Mouse (Mus musculus) intestine, embryonic 16.5 days (tissue): Measurements from ENCODE around the gene Dnttip2. TPM values are rescaled to one million over a fixed set of nuclear protein-coding genes. Genes with fewer than 3 reads are reported as not detected.

ENCODE experiments used
- ATAC-seq: fragments of 200-750 bp; cut with Nextera tagmentation; 2 replicates; pipeline ENCODE4 v1.8.0; 2017; ENCODE audit warnings: moderate TSS enrichment, moderate library complexity
- H3K27ac ChIP-seq: fragments of 300-500 bp; sonication (generic); 2 replicates; pipeline ENCODE4 v1.5.1; 2014; ENCODE audit warnings: mild to moderate bottlenecking, low read length
- H3K27me3 ChIP-seq: fragments of 300-500 bp; sonication (generic); replicated peaks from 2 replicates; pipeline ENCODE4 v1.6.1; 2014; ENCODE audit warnings: low read length, control low read depth, mixed read lengths; ENCODE audit not compliant: control insufficient read depth, insufficient read depth
- H3K36me3 ChIP-seq: fragments of 300-500 bp; sonication (generic); 2 replicates; pipeline ENCODE4 v1.6.1; 2014; ENCODE audit warnings: low read length, control low read depth; ENCODE audit not compliant: control insufficient read depth, insufficient read depth
- H3K4me1 ChIP-seq: fragments of 300-500 bp; sonication (generic); 2 replicates; pipeline ENCODE4 v1.6.1; 2014; ENCODE audit warnings: low read length, control low read depth, mixed read lengths; ENCODE audit not compliant: control insufficient read depth, insufficient read depth
- H3K4me2 ChIP-seq: fragments of 300-500 bp; sonication (generic); 2 replicates; pipeline ENCODE4 v1.6.1; 2014; ENCODE audit warnings: low read depth, low read length, control low read depth
- H3K4me3 ChIP-seq: fragments of 300-500 bp; sonication (generic); 2 replicates; pipeline ENCODE4 v1.5.1; 2014; ENCODE audit warnings: mild to moderate bottlenecking, low read length
- H3K9ac ChIP-seq: fragments of 300-500 bp; sonication (generic); 2 replicates; pipeline ENCODE4 v1.6.1; 2014; ENCODE audit warnings: low read depth, low read length
- H3K9me3 ChIP-seq: fragments of 300-500 bp; sonication (generic); 2 replicates; pipeline ENCODE4 v1.6.1; 2016; ENCODE audit warnings: low read length, control low read depth; ENCODE audit not compliant: control insufficient read depth
- WGBS: fragments of 180-500 bp; shearing (Covaris S2); extraction: QIAGEN DNeasy Blood & Tissue Kit; methylation state at CpG from one replicate; pipeline ENCODE4 v1.1.7; 2014; 5-methylcytosine and 5-hydroxymethylcytosine counted together
- polyA plus RNA-seq: library from polyadenylated mRNA; unstranded; fragments of >200 nt; fragmentation: Nextera tagmentation; extraction: Ambion mirVana; gene quantifications from 2 replicates; pipeline ENCODE4 v1.2.1, GENCODE M21; 2015

The Dnttip2 gene
- polyA plus RNA-seq, 1 experiment from 2014 or later = 69.2 TPM

GRCm38 (mm10) chr3:122296979-122297378 lies 22.8 kb downstream of the Dnttip2 start:
- H3K9ac ChIP-seq = no peak overlapping the region
- ATAC-seq = no peak
- H3K4me3 ChIP-seq = no peak overlapping the region
- H3K27me3 ChIP-seq = no peaks in the 10 kb centered on the region
- no peaks in the 10 kb centered on the region for H3K9me3 ChIP-seq
- peaks cover 10% of the 10 kb centered on the region for H3K4me1 ChIP-seq
- WGBS = 61% methylated on average over 5 of the region's 5 CpGs
- H3K36me3 ChIP-seq = no peaks in the 10 kb centered on the region
- H3K27ac ChIP-seq = no peak overlapping the region
- H3K4me2 ChIP-seq = no peak overlapping the region

- H3K4me2 ChIP-seq = no peak overlapping the region
- H3K4me1 ChIP-seq = no peaks in the 10 kb centered on the region
- H3K9me3 ChIP-seq = no peaks in the 10 kb centered on the region
- H3K9ac ChIP-seq = peak overlapping the region; percentile 4; the same call in 1 of the 2 replicates
- H3K27me3 ChIP-seq = no peaks in the 10 kb centered on the region
- no peaks in the 10 kb centered on the region for H3K36me3 ChIP-seq
- 62% methylated on average over 9 of the region's 9 CpGs for WGBS
- no peak overlapping the region for H3K27ac ChIP-seq
- H3K4me3 ChIP-seq = no peak overlapping the region
- peak; percentile 69 for ATAC-seq
These were observed 27.1 kb downstream of the Dnttip2 start for GRCm38 (mm10) chr3:122300983-122301919.

GRCm38 (mm10) chr3:122304560-122304959 lies 30.4 kb downstream of the Dnttip2 start:
- H3K9ac ChIP-seq = no peak overlapping the region
- 86% methylated on average over 4 of the region's 4 CpGs for WGBS

GRCm38 (mm10) chr3:122307894-122308671 lies 33.9 kb downstream of the Dnttip2 start:
- Histone ChIP-seq H3K9me3 (no peaks in the 10 kb centered on the region), H3K4me3 (no peak overlapping the region), H3K4me1 (0 out of 2 replicates have a peak, but pooled peaks cover 2% of the 10 kb centered on the region), H3K4me2 (no peak overlapping the region), H3K27ac (no peak overlapping the region), H3K9ac (no peak overlapping the region), H3K27me3 (no peaks in the 10 kb centered on the region), H3K36me3 (no peaks in the 10 kb centered on the region)
- 59% methylated on average over 4 of the region's 4 CpGs for WGBS
- no peak for ATAC-seq

More at GRCm38 (mm10) chr3:122304560-122304959, 30.4 kb downstream of the Dnttip2 start:
- Histone ChIP-seq H3K4me3 (no peak overlapping the region), H3K27me3 (no peaks in the 10 kb centered on the region), H3K36me3 (no peaks in the 10 kb centered on the region), H3K4me1 (no peaks in the 10 kb centered on the region), H3K9me3 (no peaks in the 10 kb centered on the region), H3K27ac (no peak overlapping the region), H3K4me2 (no peak overlapping the region)
- ATAC-seq = no peak

GRCm38 (mm10) chr3:122308981-122309380 lies 34.8 kb downstream of the Dnttip2 start:
- WGBS = 41% methylated on average over 6 of the region's 6 CpGs
- H3K9me3 ChIP-seq = no peaks in the 10 kb centered on the region
- H3K4me3 ChIP-seq = no peak overlapping the region
- H3K4me2 ChIP-seq = no peak overlapping the region
- peaks cover 3% of the 10 kb centered on the region; the same call in 1 of the 2 replicates for H3K4me1 ChIP-seq
- H3K9ac ChIP-seq = no peak overlapping the region
- ATAC-seq = no peak
- no peaks in the 10 kb centered on the region for H3K36me3 ChIP-seq
- H3K27me3 ChIP-seq = no peaks in the 10 kb centered on the region
- H3K27ac ChIP-seq = no peak overlapping the region

- 0 out of 2 replicates have a peak, but pooled peaks have one; percentile 14 for ATAC-seq
- 14% methylated on average over 2 of the region's 2 CpGs for WGBS
- H3K27me3 ChIP-seq = no peaks in the 10 kb centered on the region
- no peak overlapping the region for H3K4me3 ChIP-seq
- peaks cover 5% of the 10 kb centered on the region; the same call in 1 of the 2 replicates for H3K4me1 ChIP-seq
- H3K36me3 ChIP-seq = no peaks in the 10 kb centered on the region
- no peak overlapping the region for H3K9ac ChIP-seq
- no peak overlapping the region for H3K4me2 ChIP-seq
- H3K9me3 ChIP-seq = no peaks in the 10 kb centered on the region
- H3K27ac ChIP-seq = no peak overlapping the region
These were observed 37.9 kb downstream of the Dnttip2 start for GRCm38 (mm10) chr3:122312078-122312477.

- ATAC-seq = peak; percentile 90
- Histone ChIP-seq H3K36me3 (no peaks in the 10 kb centered on the region), H3K9ac (peak overlapping the region; percentile 45; the same call in 1 of the 2 replicates), H3K9me3 (no peaks in the 10 kb centered on the region), H3K4me3 (peak overlapping the region; percentile 27; the same call in 1 of the 2 replicates), H3K27ac (peak overlapping the region; percentile 90), H3K27me3 (no peaks in the 10 kb centered on the region), H3K4me1 (peaks cover 5% of the 10 kb centered on the region; the same call in 1 of the 2 replicates), H3K4me2 (peak overlapping the region; percentile 32)
- 56% methylated on average over 10 of the region's 10 CpGs for WGBS
These were observed 38.9 kb downstream of the Dnttip2 start for GRCm38 (mm10) chr3:122312936-122313629.

- no peak overlapping the region for H3K9ac ChIP-seq
- H3K4me2 ChIP-seq = no peak overlapping the region
- H3K27me3 ChIP-seq = no peaks in the 10 kb centered on the region
- no peaks in the 10 kb centered on the region for H3K9me3 ChIP-seq
- H3K27ac ChIP-seq = peak overlapping the region; percentile 90
- peak; percentile 43 for ATAC-seq
- H3K36me3 ChIP-seq = no peaks in the 10 kb centered on the region
- 42% methylated on average over 7 of the region's 7 CpGs for WGBS
- H3K4me1 ChIP-seq = peaks cover 5% of the 10 kb centered on the region; the same call in 1 of the 2 replicates
- H3K4me3 ChIP-seq = no peak overlapping the region
These were observed 39.7 kb downstream of the Dnttip2 start for GRCm38 (mm10) chr3:122313936-122314335.
